Mouse (Mus musculus) MEL (cell line): ENCODE data around the gene Pigq.

Source experiments
- CHD2 ChIP-seq: IDR thresholded peaks from 2 replicates; pipeline ENCODE4 v1.6.1; 2011; ENCODE audit warnings: low read length, improper control_type of control experiment
- CTCF ChIP-seq, 3 experiments: IDR thresholded peaks in 2 of 3; conservative IDR thresholded peaks in 1 of 3; 2 replicates each; pipeline ENCODE4 v1.5.1; 2011 to 2012; ENCODE audit warnings: low read length in 3 of 3, low read depth in 2 of 3, mild to moderate bottlenecking in 2 of 3, improper control_type of control experiment in 1 of 3, inconsistent platforms in 1 of 3, mixed read lengths in 1 of 3, moderate library complexity in 1 of 3; ENCODE audit not compliant: control insufficient read depth in 1 of 3, insufficient read depth in 1 of 3, poor library complexity in 1 of 3, severe bottlenecking in 1 of 3
- EP300 ChIP-seq, 2 experiments: IDR thresholded peaks; 2 replicates each; pipeline ENCODE4 v1.6.1; 2011; ENCODE audit warnings: improper control_type of control experiment in 2 of 2, low read length in 2 of 2, low read depth in 1 of 2, mild to moderate bottlenecking in 1 of 2
- ETS1 ChIP-seq: IDR thresholded peaks from 2 replicates; pipeline ENCODE4 v1.6.1; 2012; ENCODE audit warnings: low read depth, mild to moderate bottlenecking, inconsistent platforms, low read length, improper control_type of control experiment, moderate library complexity
- MAFK ChIP-seq: IDR thresholded peaks from 2 replicates; pipeline ENCODE4 v1.6.1; 2011; ENCODE audit warnings: low read depth, mild to moderate bottlenecking, low read length, improper control_type of control experiment, borderline replicate concordance
- MAX ChIP-seq: IDR thresholded peaks from 2 replicates; pipeline ENCODE4 v1.6.1; 2011; ENCODE audit warnings: low read length, improper control_type of control experiment
- MEF2A ChIP-seq: IDR thresholded peaks from 2 replicates; pipeline ENCODE4 v1.6.1; 2014; ENCODE audit warnings: low read depth, mild to moderate bottlenecking, inconsistent platforms, low read length, improper control_type of control experiment; ENCODE audit not compliant: poor library complexity, insufficient replicate concordance, severe bottlenecking; ENCODE audit errors: extremely low read depth
- MYC ChIP-seq: IDR thresholded peaks from 2 replicates; pipeline ENCODE4 v1.6.1; 2011; ENCODE audit warnings: low read depth, mild to moderate bottlenecking, low read length, improper control_type of control experiment, moderate library complexity
- POLR2A ChIP-seq, 2 experiments: IDR thresholded peaks; 2 replicates each; pipeline ENCODE4 v1.6.1; 2011 to 2012; ENCODE audit warnings: low read length in 2 of 2, mild to moderate bottlenecking in 2 of 2, control low read depth in 1 of 2, improper control_type of control experiment in 1 of 2, low read depth in 1 of 2, moderate library complexity in 1 of 2; ENCODE audit not compliant: control insufficient read depth in 1 of 2, insufficient read depth in 1 of 2, poor library complexity in 1 of 2
- POLR2AphosphoS2 ChIP-seq: IDR thresholded peaks from 2 replicates; pipeline ENCODE4 v1.6.1; 2011; ENCODE audit warnings: low read length, improper control_type of control experiment
- TAL1 ChIP-seq: IDR thresholded peaks from 2 replicates; pipeline ENCODE4 v1.6.1; 2012; ENCODE audit warnings: mild to moderate bottlenecking, inconsistent platforms, low read length, moderate library complexity, mixed read lengths
- TCF12 ChIP-seq: IDR thresholded peaks from 2 replicates; pipeline ENCODE4 v1.6.1; 2014; ENCODE audit warnings: low read depth, mild to moderate bottlenecking, inconsistent platforms, low read length, improper control_type of control experiment, moderate library complexity
- USF1 ChIP-seq: IDR thresholded peaks from 2 replicates; pipeline ENCODE4 v1.6.1; 2014; ENCODE audit warnings: low read depth, mild to moderate bottlenecking, inconsistent platforms, low read length, improper control_type of control experiment, moderate library complexity
- ZC3H11A ChIP-seq: IDR thresholded peaks from 2 replicates; pipeline ENCODE4 v1.6.1; 2012; ENCODE audit warnings: low read depth, mild to moderate bottlenecking, inconsistent platforms, low read length, improper control_type of control experiment

DNA sequence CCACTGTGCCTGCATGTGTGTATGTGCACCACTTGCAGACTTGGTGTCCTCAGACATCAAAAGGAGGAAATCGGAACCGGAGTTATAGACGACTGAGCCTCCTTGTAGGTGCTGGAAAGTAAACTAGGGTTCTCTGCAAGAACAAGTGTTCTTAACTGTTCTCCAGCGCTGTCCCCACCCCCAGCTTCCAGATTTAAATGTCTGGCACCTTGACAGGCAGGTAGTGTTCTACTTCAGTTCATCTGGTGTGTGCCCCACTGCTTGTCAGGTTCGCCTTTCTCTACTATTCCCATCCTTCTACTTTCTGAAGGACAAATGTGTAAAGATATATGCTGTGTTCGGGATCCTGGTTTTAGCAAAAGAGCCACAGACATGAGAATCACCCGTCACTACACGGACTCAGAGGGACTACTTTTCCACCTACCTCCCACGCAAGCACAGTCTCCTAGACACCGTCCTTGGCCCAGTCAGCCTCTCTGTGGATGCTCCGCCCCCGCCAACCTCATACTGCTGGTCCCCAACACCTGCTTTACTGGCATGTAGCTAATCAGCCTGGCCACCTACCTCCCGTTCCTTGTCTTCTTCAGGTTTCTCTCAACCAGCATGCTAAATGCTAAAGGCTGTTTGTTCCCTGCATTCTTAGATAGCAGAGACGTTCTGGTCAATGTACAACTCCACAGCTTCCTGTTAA lies 31.4 kb downstream of the Pigq start:
- TF ChIP-seq MAFK, result no peak
- no peak for TF ChIP-seq ZC3H11A
- no peak for TF ChIP-seq POLR2A (IDR thresholded peaks at IDR 0.05; ENCODE audit: control insufficient read depth in 1 of 2, insufficient read depth in 1 of 2, low read depth in 1 of 2, low read length in 2 of 2, poor library complexity in 1 of 2)
- TF ChIP-seq EP300 (IDR thresholded peaks at IDR 0.05; ENCODE audit: low read depth in 1 of 2, low read length in 2 of 2), result no peak
- no peak for TF ChIP-seq CTCF (IDR thresholded peaks at IDR 0.05 in 2 of 3, conservative IDR thresholded peaks at IDR 0.05 in 1 of 3; ENCODE audit: control insufficient read depth in 1 of 3, insufficient read depth in 1 of 3, low read depth in 2 of 3, low read length in 3 of 3, poor library complexity in 1 of 3, severe bottlenecking in 1 of 3)
- no peak for TF ChIP-seq MEF2A
- no peak for TF ChIP-seq POLR2AphosphoS2
- TF ChIP-seq MYC, result no peak
- TF ChIP-seq MAX, result no peak
- TF ChIP-seq TCF12, result no peak
- TF ChIP-seq TAL1, result no peak
- no peak for TF ChIP-seq CHD2
- no peak for TF ChIP-seq ETS1
- TF ChIP-seq USF1, result no peak
